Mouse (Mus musculus) forelimb bud, embryonic 11.5 days (tissue): ENCODE measurements at regions not wholly inside any gene's neighbourhood (a gene's known extent, or its start where the extent isn't known, plus 50 kb on each side); places are given as distances from the start of the nearest gene placed in this dataset.
A peak's percentile ranks its signal among the peaks of the same experiment; 100 is the strongest.

Experiments
- DNase-seq: peaks from one replicate; pipeline ENCODE4 v3.0.0-alpha.2; 2012; ENCODE audit warnings: low read depth, low spot score

DNA sequence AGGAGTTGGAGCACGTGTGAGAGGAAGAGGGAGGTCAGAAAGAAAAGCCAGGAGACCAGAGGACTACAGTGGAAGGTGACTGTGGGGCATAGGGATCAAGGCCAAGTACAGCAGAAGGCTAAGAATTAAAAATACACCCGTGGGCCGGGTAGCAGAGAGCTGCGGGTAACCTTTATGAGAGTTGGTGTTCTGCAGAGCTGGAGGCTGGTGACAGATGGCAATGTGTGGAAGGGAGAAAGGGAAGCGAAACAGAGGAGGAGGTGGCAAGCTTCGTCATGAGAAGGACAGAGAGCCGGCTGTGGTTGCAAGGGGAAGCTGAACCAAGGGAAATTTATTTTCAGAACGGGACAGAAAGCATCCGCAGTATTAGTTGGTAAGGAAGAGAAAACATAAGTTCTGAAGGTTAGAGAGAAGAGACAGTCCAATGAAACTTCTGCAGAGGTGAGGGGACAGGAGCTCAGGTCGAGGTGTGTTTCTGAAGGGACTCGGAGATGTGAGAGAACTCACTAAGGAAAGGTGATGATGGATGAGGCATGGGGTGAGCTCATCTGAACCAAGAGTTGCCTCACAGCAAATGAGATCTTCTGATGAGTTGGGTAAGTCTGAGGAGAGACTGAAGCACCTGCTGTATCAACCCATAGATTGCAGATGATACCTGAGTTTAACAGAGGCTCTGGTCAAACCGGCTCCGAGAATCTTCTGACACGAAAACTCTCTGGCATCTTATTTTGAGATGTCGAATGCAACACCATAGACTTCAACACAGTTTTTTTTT, 200.6 kb downstream of the Gm10260 start:
- DNase-seq = no peak

DNA sequence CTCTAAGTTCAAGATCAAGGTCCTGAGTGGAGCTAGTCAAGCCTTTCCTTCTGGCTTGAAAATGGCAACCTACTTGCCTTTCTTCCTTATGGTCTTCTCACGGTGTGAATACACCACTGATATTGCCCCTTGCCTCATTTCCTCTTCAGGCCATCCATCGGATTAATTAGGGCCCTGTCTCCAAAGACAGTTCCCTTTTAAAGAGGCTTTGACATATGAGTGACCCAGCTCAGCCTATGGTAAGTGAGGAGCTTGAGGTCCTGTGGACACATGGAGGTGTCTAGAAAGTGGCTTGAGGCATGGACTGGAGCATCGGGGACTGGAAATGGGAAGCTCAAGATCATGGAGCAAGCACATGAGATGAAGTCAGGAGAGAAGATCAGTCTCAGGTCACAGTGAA, 201.5 kb downstream of the Gm10260 start:
- DNase-seq = no peak

DNA sequence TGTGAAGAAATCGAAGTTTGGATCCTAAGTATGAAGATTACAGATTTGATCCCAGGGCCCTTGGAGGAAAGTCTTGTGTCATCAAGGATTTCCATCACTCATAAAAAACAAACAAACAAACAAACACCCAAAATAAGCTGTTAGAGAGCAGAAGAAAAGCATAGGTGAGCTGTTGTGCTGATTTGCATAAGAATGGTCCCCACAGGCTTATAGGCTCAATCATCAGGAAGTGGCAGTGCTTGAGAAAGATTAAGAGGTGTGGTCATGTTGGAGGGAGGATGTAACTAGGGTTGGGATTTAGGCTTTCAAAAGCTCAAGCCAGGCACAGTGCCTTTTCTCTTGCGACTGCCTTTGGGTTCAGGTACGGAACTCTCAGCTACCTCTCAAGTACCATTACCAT, 205.1 kb downstream of the Gm10260 start:
- DNase-seq = no peak

DNA sequence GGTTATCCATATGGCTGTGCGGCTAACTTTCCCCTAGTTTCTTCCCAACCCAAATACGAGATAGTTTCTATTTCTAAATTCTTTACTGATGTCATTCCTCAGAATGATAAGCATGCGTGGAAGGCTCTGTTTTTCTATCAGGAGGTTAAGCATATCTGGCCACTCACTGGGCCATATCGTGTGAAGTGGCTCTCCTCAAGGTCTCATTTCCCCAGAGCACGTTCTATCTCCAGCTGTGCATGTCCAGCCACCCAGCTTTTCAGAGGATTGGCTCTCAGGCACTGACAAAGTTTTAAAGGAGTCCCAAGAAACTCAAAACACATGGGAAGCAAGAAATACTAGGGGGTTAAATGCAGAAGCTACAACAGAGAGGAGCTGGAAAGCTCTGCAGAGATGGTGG, 205.8 kb downstream of the Gm10260 start:
- DNase-seq = no peak

DNA sequence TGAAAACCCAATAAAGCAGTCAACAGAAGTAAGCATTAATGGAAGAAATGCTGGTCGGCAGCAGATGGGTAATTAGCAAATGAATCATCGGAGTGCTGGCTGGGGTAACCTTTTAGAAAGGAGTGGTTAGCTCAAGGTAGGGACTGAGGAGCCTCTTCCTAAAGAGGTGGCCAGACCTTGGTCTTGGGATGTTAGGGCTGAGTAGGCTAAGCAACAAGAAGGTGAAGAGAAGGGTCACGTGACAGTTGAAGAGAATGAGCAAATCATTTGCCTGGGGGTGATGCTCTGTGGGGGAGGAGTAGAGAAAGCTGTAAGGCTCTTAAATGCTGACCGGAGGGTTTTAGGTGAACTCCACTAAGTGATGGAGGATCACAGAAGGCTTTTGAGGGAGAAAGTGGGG, 208.2 kb downstream of the Gm10260 start:
- DNase-seq = no peak

DNA sequence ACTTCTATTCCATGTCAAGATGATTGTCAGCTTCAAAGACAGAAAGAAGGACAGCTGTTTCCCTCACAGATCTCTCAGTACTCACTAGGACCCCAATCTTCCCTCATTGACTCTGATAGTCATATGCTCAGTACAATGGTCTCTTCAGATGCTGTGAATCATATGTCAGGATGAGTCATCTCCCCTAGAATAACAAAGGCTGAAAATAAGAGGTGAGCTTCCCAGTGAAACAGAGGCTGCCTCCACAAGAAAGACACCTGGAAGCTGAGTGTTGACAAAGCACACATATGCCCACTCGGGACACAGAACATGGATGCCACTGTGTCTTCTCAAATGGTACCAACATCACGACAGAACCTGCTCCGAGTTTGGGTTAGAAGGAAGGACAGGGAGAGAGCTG, 209.6 kb downstream of the Gm10260 start:
- DNase-seq = no peak

DNA sequence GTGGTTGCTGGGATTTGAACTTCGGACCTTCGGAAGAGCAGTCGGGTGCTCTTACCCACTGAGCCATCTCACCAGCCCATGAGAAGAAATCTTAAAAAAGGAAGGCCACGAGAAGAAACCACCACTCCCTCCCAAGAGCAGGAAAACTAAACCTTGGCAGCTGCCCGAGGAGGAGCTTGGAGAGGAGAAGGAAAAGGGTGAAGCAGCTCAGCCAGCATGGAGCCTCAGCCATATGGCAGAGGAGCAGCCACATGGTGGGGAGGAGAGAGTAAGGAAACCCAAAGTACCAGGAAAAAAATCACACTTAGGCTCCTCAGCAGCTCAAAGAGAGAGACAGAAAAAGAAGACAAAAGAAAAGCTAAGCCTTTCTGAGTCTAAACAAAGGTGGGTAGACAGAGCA, 210.3 kb downstream of the Gm10260 start:
- no peak for DNase-seq

DNA sequence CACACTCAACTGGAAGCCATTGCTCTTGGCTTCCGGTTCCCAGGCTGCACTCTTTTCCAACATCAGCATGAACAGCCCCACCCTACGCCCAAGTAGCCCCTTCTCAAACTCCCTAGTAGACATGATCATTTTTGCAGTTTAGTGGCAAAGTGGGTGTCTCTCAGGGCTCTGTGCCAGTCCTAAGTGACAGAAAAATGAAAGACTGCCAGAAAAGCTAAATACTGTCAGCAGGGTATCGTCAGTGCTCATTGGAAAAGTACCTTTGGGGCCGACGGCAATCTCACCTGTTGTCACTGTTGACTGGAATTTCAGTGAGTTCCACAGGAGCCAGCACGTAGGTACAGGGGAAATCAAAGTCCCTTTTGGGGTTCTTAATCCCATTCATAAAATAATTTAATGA, 211.0 kb downstream of the Gm10260 start:
- DNase-seq = no peak

DNA sequence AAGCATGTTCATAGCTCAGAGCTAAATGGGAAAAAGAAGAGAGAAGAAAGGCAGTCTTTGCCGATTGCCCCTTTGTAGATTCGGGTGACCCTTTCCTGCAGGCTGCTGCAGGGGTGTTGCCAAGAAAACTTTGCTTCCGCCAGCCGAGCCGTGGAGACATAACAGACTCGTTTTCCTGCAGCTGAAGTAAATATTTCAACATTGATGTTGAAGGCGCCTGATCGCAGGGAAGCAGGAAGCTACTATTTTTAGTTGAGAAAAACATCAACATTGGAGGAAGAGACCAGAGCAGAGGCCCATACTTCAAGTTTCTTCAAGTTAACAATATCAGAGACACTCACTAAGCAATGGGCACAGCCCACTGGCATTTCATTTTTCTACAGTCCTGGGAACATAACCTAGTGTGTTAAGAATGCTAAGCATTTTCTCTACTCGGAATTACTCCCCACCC, 211.9 kb downstream of the Gm10260 start:
- no peak for DNase-seq

DNA sequence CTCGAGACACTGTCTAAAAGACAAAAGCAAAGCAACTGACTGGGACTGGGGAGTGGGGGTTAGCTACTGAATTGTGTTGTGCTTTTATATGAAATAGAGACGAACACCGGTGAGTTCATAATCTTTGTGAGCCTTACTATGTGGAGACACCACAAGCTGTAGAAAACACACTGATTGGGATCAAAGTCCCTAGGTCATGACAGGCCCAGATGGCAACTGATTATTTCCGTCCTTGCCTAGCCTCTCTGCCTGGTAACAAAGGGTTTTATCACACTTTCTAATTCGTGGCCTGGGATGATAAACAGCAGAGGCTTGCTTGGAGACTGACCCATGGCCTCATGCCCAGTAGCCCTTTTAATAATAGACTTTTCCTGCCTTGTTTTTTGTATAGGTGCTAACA, 213.5 kb downstream of the Gm10260 start:
- DNase-seq = no peak

DNA sequence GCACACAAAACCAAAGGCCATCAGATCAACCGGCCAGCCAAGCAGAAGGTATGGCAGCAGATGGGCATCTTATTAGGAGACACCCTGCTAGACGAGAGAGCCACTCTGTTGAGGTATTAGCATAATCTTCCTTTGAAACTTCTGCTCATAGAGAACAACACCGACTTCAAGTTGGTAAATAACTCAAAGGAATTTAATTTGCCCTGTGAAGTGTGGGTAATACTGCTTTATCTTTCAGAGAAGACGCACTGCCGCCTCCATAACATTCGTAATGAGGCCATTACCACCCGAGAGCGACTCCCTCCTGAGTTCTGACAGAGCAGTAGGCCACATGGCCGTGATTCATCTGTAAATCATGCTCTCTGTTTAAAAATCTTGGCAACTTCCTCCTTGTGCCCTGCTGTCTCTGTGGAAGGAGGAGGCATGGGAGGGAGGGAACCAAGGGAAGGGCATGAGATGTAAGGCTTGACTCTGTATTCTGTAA, 214.4 kb downstream of the Gm10260 start:
- DNase-seq = no peak

DNA sequence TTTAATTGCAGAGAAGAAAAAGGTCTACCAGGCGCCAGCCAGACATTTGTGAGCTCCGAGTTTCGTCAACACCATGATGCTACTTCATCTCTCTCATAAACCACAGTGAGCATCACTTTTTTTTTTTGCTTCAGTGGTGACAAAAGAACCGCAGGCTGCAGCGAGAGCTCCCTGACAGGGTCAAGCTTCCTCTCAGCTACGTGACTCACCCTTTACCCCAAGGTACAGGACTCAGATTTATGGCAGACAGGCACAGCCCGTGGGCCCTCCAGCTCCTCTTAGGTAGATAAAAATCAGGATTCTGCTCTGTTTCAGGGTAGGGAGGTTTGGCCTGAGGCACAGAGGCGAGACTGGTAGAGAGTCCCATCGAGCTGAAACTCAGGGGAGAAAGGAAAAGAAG, 220.7 kb downstream of the Gm10260 start:
- DNase-seq = no peak

DNA sequence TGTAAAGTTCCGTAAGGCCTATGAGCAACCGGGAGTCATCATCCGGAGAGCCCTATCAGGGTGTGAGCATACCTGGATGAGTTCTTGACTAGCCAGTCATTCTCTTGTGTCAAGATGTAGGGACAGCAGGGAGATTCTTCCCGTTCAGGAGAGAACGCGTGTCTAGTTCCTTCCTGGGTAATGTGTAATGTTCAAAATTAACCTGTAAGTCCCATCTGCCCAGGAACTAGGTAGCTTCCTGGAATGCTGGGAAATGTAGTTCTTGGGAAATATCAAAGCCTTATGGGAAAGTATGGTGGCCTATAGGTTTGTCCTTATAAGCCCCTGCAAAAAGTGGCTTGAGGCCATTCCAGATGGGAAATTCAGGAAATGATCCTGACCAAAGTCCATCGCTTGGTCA, 222.0 kb downstream of the Gm10260 start:
- no peak for DNase-seq

DNA sequence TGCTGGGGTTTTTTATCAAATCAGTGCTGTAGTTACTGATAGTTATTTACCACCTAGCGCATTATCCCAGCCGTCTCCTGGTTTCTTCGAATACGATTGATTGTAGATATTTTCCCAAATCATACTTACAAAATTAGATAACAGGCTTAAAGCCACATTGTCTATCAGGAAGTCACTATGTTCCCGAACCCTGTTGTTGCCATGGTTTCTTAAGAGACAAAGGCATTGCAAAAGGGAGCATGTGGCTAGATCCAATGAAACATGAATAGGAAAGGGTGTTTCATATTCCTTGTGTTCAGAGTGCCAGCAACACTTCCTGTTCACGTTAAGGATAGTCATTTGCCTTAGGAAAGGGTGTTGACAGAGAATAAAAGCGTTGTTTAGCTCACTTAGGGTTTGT, 222.7 kb downstream of the Gm10260 start:
- DNase-seq = peak; percentile 33

DNA sequence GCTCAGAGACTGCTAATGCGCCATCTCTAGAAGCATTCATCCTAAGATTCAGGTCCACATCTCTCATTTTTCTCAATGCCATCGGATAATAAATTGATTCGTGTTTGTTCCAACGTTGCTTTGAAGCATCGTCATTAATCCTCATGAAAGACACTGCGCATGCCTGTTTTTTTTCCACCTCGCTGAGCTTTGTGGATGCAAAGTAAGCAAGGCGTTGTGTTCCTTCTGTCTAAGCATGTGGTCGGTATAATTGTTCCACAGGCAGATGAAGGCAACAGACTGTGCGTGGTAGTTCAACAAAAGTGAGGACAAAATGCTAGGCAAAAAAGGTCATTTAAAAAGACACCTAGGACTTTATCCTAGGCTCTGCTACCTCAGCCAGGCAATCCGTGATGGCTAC, 223.2 kb downstream of the Gm10260 start:
- no peak for DNase-seq

DNA sequence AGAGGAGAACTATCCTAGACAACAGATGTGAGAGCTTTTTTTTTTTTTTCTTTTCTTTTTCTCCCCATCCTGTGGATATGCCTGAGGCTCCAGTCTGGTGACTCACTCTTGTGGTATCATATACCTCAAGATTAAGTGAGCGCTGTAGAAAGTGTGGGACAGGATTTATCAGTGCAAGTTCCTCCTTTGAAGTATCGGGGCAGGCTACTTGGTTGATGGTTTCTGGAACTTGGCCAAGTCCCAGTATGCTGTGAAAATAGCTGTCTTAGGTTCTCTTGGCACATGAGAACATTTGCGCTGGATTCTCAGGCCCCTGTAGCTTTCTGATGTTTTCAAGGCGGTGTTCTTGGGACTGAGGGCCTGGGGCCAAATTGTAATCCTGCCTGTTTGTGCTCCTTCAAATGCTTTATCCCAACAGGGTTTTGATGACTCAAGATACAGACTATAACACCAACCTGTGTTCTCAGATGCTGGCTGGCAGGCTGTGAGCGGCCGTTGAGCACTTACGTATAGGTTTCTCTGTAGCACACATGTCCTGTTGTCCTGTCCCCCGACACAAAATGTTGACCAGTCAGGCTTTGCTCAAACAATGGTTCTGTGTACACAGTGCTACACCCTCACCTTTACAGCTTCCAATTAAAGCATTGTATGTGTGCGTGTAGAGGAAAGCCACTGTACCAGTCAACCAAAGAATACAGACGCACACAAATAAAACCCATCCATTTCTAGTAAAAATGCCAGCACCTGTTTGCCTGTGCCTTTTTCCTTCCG, 226.4 kb downstream of the Gm10260 start:
- peak; percentile 41 for DNase-seq

DNA sequence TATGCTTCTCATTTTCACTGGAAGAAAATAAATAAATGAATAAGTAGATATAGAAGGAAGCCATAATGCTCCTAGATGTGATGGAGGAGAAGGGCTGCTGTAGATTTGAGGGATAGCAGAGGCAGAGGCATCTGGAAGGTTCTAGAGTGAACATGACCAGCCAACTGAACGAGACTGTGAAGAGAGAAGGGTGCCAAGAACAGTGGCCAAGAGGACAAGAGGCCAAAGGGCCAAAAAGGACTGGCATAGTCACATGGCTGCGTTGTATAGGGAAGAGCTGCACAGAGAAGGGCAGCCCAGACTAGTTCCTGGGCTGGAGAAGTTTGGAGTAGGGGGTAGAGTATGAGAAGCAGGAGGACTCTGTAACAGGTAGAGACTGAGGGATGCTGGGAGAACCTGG, 229.3 kb downstream of the Gm10260 start:
- DNase-seq = no peak

DNA sequence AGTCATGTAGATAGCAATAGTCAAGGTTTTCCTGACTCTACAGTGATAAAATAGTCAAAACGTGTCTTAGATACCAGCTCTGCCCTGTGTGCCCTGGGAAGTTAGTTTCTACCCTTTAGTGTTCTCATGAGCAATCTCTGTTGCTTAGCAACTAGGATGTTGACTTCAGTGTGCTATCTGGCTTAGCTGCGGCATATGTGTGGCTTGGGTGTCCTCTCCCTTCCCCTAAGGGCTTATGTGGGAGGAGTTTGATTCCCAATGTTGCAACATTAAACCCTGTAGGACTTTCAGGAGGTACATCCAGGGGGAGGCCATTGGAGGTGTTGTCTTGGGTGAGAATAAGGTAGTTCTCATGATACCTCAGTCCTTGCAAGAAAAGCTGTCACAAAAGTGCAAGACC, 229.9 kb downstream of the Gm10260 start:
- DNase-seq = peak; percentile 36

DNA sequence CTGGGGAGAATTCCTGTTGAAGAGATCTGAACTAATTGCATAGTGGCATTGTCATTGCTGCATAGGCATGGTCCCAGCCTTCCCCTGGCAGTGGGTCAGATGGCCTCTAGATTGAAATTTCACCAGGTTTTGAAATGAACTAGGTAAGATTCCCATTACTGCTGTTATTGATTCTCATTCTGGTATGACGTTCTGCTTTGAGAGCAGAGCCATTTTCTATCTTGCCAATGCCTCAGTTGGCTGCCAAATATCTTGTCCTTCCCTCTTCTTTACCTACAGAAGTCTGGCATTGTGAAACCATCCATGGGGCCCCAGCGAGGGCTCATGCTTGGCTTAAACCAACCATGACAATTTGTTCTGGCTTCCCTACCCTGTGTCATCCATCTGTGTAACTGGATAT, 232.5 kb downstream of the Gm10260 start:
- no peak for DNase-seq

DNA sequence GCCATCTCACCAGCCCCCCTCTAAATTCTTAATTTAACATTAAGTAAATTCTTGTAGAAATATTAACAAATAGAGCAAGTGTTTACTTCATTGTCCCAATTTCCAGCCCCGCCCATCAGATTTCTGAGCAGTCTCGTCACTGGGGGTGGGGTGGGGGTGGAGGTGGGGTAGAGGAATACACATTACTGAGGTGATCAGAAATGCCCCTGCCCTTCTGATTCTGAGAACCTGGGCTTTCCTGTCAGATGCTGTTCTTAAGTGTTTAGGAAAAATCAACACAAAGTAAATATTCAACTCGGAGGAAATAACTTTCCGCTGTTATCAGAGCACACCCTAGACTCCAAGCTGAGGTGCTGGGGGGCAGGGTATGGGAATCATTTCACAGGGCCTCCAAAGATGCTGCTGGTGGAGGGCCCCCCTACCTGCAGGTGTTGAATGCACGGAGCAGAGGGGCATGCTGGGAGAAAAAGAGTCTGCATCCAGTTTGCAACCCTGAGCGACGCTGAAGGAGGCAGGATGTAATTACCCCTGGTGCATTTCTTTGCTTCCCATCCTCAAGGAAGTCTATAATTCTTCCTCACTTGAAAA, 235.5 kb downstream of the Gm10260 start:
- no peak for DNase-seq

DNA sequence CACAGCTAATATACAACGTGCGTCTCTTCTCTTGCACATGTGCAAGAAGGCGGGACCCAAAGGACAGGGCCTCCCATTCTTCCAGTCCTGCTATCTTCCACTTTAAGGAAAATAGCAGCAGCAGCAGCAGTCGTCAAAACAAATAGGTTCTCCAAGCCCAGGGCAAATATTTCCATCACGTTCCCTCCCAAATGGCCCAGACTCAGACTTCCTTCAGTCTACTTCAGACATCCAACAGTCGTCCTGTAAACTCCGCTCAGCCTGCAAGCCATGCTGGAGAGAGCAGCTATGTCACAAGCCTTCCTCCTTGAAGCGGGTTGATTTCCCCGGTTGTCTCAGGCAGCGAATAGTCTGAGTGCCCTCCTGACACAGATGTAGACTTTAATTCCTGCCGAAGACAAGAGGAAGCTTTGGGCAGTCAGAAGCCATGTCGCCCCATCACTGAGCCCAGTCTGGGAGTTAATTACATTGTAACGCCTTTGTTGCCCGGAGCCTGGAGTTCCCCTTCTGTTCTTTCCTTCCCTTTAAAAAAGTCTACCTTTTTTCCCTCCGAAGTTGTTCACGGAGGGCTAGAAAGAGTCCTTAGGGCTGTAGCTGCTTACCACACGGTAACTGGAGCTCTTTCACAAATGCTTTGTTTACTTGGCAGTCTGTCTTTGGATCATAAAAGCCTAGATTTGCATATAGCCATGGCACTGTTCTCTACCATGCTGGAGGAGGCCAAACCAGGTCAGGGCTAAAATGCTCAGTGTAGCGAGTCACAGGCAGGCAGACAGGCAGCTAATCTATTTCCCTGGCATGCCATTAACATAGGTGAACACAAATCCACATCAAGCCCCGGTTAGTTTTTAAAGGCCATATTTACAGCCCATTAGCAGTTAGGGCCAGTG, 236.7 kb downstream of the Gm10260 start:
- peak; percentile 52 for DNase-seq
